Mouse (Mus musculus): ENCODE measurements around the gene Ubl5. TPM values are rescaled to one million over a fixed set of nuclear protein-coding genes. Genes with fewer than 3 reads are reported as not detected.

Ubl5 gene
- polyA plus RNA-seq, 1 experiment from 2014 or later: 281 TPM

- Histone ChIP-seq H3K4me2 (ENCODE audit: low read depth, low read length) (peak overlapping the region; percentile 99), H3K4me3 (ENCODE audit: low read length) (peak overlapping the region; percentile 86), H3K36me3 (ENCODE audit: control insufficient read depth, insufficient read depth) (peaks cover 5% of the 10 kb centered on the region; the same call in 1 of the 2 replicates), H3K9ac (ENCODE audit: low read length) (peak overlapping the region; percentile 82), H3K27ac (ENCODE audit: low read length) (peak overlapping the region; percentile 97), H3K27me3 (ENCODE audit: control insufficient read depth, insufficient read depth, low read length) (no peaks in the 10 kb centered on the region), H3K9me3 (replicated peaks; ENCODE audit: control insufficient read depth, low read length) (no peaks in the 10 kb centered on the region), H3K4me1 (ENCODE audit: control insufficient read depth, insufficient read depth, low read length) (peaks cover 18% of the 10 kb centered on the region)
- ATAC-seq (replicated peaks; ENCODE audit: extremely low read depth, insufficient read depth, low FRiP score): no peak
- WGBS: 2% methylated on average over 17 of the region's 17 CpGs
Measured at GRCm38 (mm10) chr9:20645121-20645520, 2.4 kb downstream of the Ubl5 start.

- WGBS: under 1% methylated on average over 45 of the region's 45 CpGs
- no peaks in the 10 kb centered on the region for H3K27me3 ChIP-seq (ENCODE audit: control insufficient read depth, insufficient read depth, low read length)
- no peaks in the 10 kb centered on the region for H3K9me3 ChIP-seq (replicated peaks; ENCODE audit: control insufficient read depth, low read length)
- peak within 1 kb of the TSS; percentile 90 for H3K4me2 ChIP-seq (ENCODE audit: low read depth, low read length)
- H3K9ac ChIP-seq (ENCODE audit: low read length): peak within 1 kb of the TSS; percentile 93
- peak within 1 kb of the TSS; percentile 88 for H3K4me3 ChIP-seq (ENCODE audit: low read length)
- peaks cover 15% of the 10 kb centered on the region for H3K36me3 ChIP-seq (ENCODE audit: control insufficient read depth, insufficient read depth)
- peaks cover 17% of the 10 kb centered on the region for H3K4me1 ChIP-seq (ENCODE audit: control insufficient read depth, insufficient read depth, low read length)
- ATAC-seq (replicated peaks; ENCODE audit: extremely low read depth, insufficient read depth, low FRiP score): peak; percentile 99
- H3K27ac ChIP-seq (ENCODE audit: low read length): peak within 1 kb of the TSS; percentile 51; the same call in 1 of the 2 replicates
Measured at GRCm38 (mm10) chr9:20651602-20652259, 9.1 kb downstream of the Ubl5 start, which contains the start of gene Pin1. TSS of gene Pin1 (plus strand) at chr9:20652095.

DNA sequence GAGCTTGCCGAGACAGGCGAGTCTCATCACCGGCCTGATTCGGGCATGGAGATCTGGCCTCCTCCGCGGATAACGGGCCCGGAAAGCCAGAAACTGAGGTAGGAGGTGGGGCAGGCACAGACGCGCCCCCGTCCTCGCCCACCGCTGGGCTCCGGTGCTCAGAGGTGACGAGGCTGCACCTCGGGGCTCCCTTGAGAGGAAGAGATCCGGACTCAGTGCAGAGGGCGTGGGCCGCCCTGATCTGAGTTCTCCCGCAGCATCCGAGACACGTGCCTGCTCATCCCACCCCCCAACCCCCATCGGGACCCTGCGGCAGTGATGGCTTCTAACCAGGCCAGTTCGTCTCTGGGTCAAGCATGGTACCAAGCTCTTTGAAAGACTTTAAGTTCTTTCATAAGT is 9.6 kb downstream of the Ubl5 start:
- 0% methylated on average over 25 of the region's 25 CpGs for WGBS
- Histone ChIP-seq H3K27ac (ENCODE audit: low read length) (peak overlapping the region; percentile 51; the same call in 1 of the 2 replicates), H3K4me3 (ENCODE audit: low read length) (peak overlapping the region; percentile 88), H3K9ac (ENCODE audit: low read length) (peak overlapping the region; percentile 93), H3K27me3 (ENCODE audit: control insufficient read depth, insufficient read depth, low read length) (no peaks in the 10 kb centered on the region), H3K4me1 (ENCODE audit: control insufficient read depth, insufficient read depth, low read length) (peaks cover 23% of the 10 kb centered on the region), H3K4me2 (ENCODE audit: low read depth, low read length) (peak overlapping the region; percentile 87), H3K9me3 (replicated peaks; ENCODE audit: control insufficient read depth, low read length) (no peaks in the 10 kb centered on the region), H3K36me3 (ENCODE audit: control insufficient read depth, insufficient read depth) (peaks cover 15% of the 10 kb centered on the region)
- no peak; the same call in 1 of the 2 replicates for ATAC-seq (replicated peaks; ENCODE audit: extremely low read depth, insufficient read depth, low FRiP score)

- Histone ChIP-seq H3K27ac (ENCODE audit: low read length) (no peak overlapping the region), H3K4me2 (ENCODE audit: low read depth, low read length) (no peak overlapping the region), H3K9me3 (replicated peaks; ENCODE audit: control insufficient read depth, low read length) (no peaks in the 10 kb centered on the region), H3K4me1 (ENCODE audit: control insufficient read depth, insufficient read depth, low read length) (peaks cover 33% of the 10 kb centered on the region), H3K36me3 (ENCODE audit: control insufficient read depth, insufficient read depth) (peaks cover 23% of the 10 kb centered on the region), H3K4me3 (ENCODE audit: low read length) (no peak overlapping the region), H3K27me3 (ENCODE audit: control insufficient read depth, insufficient read depth, low read length) (no peaks in the 10 kb centered on the region), H3K9ac (ENCODE audit: low read length) (no peak overlapping the region)
- ATAC-seq (replicated peaks; ENCODE audit: extremely low read depth, insufficient read depth, low FRiP score): no peak
- 88% methylated on average over 3 of the region's 3 CpGs for WGBS
Measured at GRCm38 (mm10) chr9:20653859-20654258, 11.2 kb downstream of the Ubl5 start.

GRCm38 (mm10) chr9:20657546-20657945 is 14.9 kb downstream of the Ubl5 start:
- no peak overlapping the region for H3K4me3 ChIP-seq (ENCODE audit: low read length)
- H3K27ac ChIP-seq (ENCODE audit: low read length): peak overlapping the region; percentile 71
- peaks cover 38% of the 10 kb centered on the region for H3K36me3 ChIP-seq (ENCODE audit: control insufficient read depth, insufficient read depth)
- H3K4me1 ChIP-seq (ENCODE audit: control insufficient read depth, insufficient read depth, low read length): peaks cover 27% of the 10 kb centered on the region
- H3K4me2 ChIP-seq (ENCODE audit: low read depth, low read length): no peak overlapping the region
- peak; percentile 33; the same call in 1 of the 2 replicates for ATAC-seq (replicated peaks; ENCODE audit: extremely low read depth, insufficient read depth, low FRiP score)
- peak overlapping the region; percentile 8; the same call in 1 of the 2 replicates for H3K9ac ChIP-seq (ENCODE audit: low read length)
- H3K9me3 ChIP-seq (replicated peaks; ENCODE audit: control insufficient read depth, low read length): no peaks in the 10 kb centered on the region
- H3K27me3 ChIP-seq (ENCODE audit: control insufficient read depth, insufficient read depth, low read length): no peaks in the 10 kb centered on the region
- 59% methylated on average over 3 of the region's 3 CpGs for WGBS

DNA sequence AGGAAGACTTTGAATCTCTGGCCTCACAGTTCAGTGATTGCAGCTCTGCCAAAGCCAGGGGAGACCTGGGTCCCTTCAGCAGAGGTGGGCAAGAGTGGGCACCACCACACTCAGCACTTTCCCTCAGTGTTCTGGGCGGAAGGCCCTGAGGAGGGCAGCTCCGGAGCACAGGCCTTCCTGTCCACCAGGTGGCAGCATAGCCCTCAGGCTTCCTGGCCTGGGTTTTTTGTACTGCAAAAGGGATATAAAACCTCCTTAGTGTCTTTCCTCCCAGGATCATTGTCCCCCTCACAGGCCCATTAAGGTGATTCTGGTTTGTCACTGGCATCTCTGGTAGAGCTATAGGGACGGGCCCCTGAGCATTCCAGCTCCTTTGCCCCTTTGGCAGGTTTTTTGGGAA is 19.6 kb downstream of the Ubl5 start:
- Histone ChIP-seq H3K4me1 (ENCODE audit: control insufficient read depth, insufficient read depth, low read length) (peaks cover 13% of the 10 kb centered on the region), H3K4me3 (ENCODE audit: low read length) (no peak overlapping the region), H3K4me2 (ENCODE audit: low read depth, low read length) (no peak overlapping the region), H3K27me3 (ENCODE audit: control insufficient read depth, insufficient read depth, low read length) (no peaks in the 10 kb centered on the region), H3K27ac (ENCODE audit: low read length) (no peak overlapping the region), H3K36me3 (ENCODE audit: control insufficient read depth, insufficient read depth) (peaks cover 41% of the 10 kb centered on the region), H3K9me3 (replicated peaks; ENCODE audit: control insufficient read depth, low read length) (no peaks in the 10 kb centered on the region), H3K9ac (ENCODE audit: low read length) (no peak overlapping the region)
- 53% methylated on average over 3 of the region's 3 CpGs for WGBS
- ATAC-seq (replicated peaks; ENCODE audit: extremely low read depth, insufficient read depth, low FRiP score): no peak

- Histone ChIP-seq H3K4me2 (ENCODE audit: low read depth, low read length) (no peak overlapping the region), H3K27ac (ENCODE audit: low read length) (no peak overlapping the region), H3K27me3 (ENCODE audit: control insufficient read depth, insufficient read depth, low read length) (no peaks in the 10 kb centered on the region), H3K36me3 (ENCODE audit: control insufficient read depth, insufficient read depth) (peaks cover 37% of the 10 kb centered on the region), H3K9ac (ENCODE audit: low read length) (no peak overlapping the region), H3K9me3 (replicated peaks; ENCODE audit: control insufficient read depth, low read length) (no peaks in the 10 kb centered on the region), H3K4me3 (ENCODE audit: low read length) (no peak overlapping the region), H3K4me1 (ENCODE audit: control insufficient read depth, insufficient read depth, low read length) (peaks cover 9% of the 10 kb centered on the region)
- ATAC-seq (replicated peaks; ENCODE audit: extremely low read depth, insufficient read depth, low FRiP score): no peak
- WGBS: 96% methylated on average over 8 of the region's 8 CpGs
Measured at GRCm38 (mm10) chr9:20662874-20663273, 20.2 kb downstream of the Ubl5 start.

- H3K4me2 ChIP-seq (ENCODE audit: low read depth, low read length): no peak overlapping the region
- H3K27ac ChIP-seq (ENCODE audit: low read length): no peak overlapping the region
- no peak for ATAC-seq (replicated peaks; ENCODE audit: extremely low read depth, insufficient read depth, low FRiP score)
- H3K4me1 ChIP-seq (ENCODE audit: control insufficient read depth, insufficient read depth, low read length): peaks cover 3% of the 10 kb centered on the region; the same call in 1 of the 2 replicates
- no peaks in the 10 kb centered on the region for H3K9me3 ChIP-seq (replicated peaks; ENCODE audit: control insufficient read depth, low read length)
- H3K9ac ChIP-seq (ENCODE audit: low read length): no peak overlapping the region
- 91% methylated on average over 2 of the region's 2 CpGs for WGBS
- H3K36me3 ChIP-seq (ENCODE audit: control insufficient read depth, insufficient read depth): peaks cover 34% of the 10 kb centered on the region
- no peaks in the 10 kb centered on the region for H3K27me3 ChIP-seq (ENCODE audit: control insufficient read depth, insufficient read depth, low read length)
- no peak overlapping the region for H3K4me3 ChIP-seq (ENCODE audit: low read length)
Measured at GRCm38 (mm10) chr9:20663956-20664355, 21.3 kb downstream of the Ubl5 start.

- ATAC-seq (replicated peaks; ENCODE audit: extremely low read depth, insufficient read depth, low FRiP score): no peak
- H3K36me3 ChIP-seq (ENCODE audit: control insufficient read depth, insufficient read depth): peaks cover 33% of the 10 kb centered on the region
Measured at GRCm38 (mm10) chr9:20664366-20664765, 21.7 kb downstream of the Ubl5 start.

More at GRCm38 (mm10) chr9:20664366-20664765, 21.7 kb downstream of the Ubl5 start:
- H3K27me3 ChIP-seq (ENCODE audit: control insufficient read depth, insufficient read depth, low read length): no peaks in the 10 kb centered on the region
- H3K9me3 ChIP-seq (replicated peaks; ENCODE audit: control insufficient read depth, low read length): no peaks in the 10 kb centered on the region
- no peak overlapping the region for H3K4me3 ChIP-seq (ENCODE audit: low read length)
- H3K9ac ChIP-seq (ENCODE audit: low read length): no peak overlapping the region
- no peak overlapping the region for H3K27ac ChIP-seq (ENCODE audit: low read length)
- 94% methylated on average over 2 of the region's 2 CpGs for WGBS
- peaks cover 3% of the 10 kb centered on the region; the same call in 1 of the 2 replicates for H3K4me1 ChIP-seq (ENCODE audit: control insufficient read depth, insufficient read depth, low read length)
- H3K4me2 ChIP-seq (ENCODE audit: low read depth, low read length): no peak overlapping the region

All from heart, embryonic 16.5 days (tissue).